Mouse (Mus musculus) lung, postnatal 4 days (tissue): ENCODE measurements around the gene Krt77.

Experiments used
- DNase-seq, 2 experiments: peaks; one replicate each; pipeline ENCODE4 v3.0.0; 2021

Gene Krt77

DNA sequence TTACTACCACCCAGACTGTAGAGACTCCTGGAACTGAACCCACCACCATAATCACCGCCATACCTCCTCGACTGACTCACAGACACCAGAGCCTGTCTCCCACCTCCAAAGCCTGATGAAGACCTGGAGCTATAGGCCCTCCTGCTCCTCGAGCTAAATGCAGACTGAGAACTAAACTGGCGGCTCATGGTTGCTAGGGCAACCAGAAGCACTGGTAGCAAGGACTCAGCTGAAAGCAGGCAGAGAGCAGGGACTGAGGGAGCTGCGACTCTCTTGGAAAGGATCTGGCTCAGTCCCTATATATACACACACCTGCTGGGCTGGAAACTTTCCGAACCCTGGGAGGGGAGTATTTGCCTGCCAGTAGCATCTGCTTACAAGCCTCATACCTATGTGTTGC lies at the start of gene Krt77:
Gene Krt77, minus strand, starts transcription at position 275 of the 400 bp plus-strand sequence.
- no peak for DNase-seq

GRCm38 (mm10) chr15:101916072-101916471 lies 46.6 kb upstream of the Krt77 start:
- DNase-seq: no peak

DNA sequence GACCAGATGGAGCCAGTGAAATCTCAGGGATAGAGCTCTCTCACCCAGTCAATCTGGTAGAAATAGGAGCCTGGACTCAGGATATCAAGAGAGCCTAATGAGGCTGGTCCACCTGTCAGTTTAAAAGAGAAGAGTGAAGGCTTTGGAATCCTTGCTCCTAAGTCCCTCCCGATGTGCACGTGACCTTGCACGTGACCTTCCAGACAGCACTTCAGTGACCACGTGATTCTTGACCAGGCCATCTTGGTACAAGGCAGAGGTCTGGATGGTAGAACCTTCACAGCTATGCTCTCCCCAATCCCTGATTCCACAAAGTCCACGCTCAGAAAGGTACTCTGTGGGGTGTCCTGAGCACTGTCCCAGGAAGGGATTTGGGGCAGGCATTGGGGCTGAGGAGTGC lies 35.3 kb upstream of the Krt77 start:
- DNase-seq: no peak

DNA sequence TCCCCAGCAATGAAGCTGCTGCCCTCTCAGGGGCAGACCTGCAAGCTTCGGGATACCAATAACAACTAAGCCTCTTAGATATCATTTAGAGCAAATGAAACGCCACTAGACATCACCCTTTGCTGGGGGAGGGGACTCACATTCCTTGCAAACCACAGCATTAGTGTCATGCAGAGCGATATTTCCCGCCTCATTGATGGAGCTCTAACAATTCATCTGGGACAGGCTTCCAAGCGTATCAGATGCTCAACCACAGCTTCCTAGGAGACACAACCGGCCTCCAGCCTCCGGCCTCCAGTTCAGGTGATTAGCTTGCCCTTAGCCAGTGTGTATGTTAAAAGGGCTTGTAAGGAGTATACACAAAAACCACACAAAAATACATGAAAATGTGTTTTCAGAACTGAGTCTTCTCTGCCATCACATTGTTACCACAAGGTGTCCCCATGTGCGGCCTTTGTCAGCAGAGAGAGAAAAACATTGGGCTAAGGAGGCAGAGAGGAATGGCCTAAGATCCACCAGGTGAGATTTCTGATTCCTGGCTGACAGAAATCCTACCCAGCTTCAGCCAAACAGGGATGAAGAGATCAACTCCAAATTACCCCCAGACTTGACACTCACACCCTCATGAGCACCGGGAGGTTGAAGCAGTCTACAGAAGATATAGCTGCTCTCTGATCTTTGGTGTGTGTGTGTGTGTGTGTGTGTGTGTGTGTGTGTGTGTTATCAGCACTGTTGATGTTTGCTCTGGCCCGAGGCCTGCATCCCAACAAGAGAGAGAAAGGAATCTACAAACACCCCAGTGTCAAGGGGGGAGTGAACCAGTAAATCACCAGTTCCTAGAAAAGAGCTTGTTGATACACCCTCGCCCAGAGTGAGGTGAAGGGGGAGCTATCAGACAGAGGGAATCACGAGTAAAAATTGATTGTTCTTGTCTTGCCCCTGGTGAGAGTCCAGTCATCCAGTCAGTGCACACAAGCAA lies 33.0 kb upstream of the Krt77 start:
- DNase-seq: no peak

- no peak for DNase-seq
These were observed 25.7 kb upstream of the Krt77 start for GRCm38 (mm10) chr15:101895216-101895615.

DNA sequence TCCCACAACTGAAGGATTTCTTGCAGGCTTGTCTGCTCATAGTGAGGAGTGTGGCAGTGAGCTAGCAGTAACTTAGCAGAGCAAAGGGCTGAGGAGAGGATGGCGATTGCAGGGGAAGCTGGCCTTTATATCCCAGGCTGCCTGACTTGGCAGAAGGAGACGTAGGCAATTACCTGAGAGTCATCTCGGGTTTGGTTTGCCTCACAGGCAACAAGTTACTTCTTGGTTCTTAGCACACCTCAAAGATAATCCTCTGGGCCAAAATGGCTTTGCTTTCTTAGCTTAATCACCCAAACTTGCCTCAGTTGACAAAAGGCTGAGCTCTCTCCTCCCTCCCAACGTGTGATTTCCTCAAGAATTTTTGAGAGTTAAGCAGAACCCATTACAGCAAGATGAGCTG lies 23.3 kb upstream of the Krt77 start, which contains the start of gene Krt76:
Gene Krt76, minus strand, starts transcription at position 101 of the 400 bp plus-strand sequence.
- DNase-seq: no peak

DNA sequence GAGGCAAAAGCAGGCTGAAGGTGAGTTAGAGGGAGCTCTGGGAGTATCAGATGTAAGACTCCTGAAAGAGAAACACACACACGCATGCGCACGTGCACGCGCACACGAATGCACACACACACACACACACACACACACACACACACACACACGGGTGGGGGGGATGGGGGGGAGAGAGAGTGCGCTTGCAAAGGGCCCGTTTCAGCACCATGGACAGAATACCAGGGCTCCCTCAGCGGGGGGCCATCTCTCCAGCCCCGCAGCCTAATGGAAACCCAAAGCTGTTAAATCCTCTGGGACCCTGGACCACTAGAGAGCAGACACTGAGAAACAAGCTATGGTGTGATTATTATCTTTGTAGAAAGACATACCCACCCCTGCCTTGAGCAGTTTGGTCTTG lies 10.3 kb upstream of the Krt77 start:
- no peak for DNase-seq

DNA sequence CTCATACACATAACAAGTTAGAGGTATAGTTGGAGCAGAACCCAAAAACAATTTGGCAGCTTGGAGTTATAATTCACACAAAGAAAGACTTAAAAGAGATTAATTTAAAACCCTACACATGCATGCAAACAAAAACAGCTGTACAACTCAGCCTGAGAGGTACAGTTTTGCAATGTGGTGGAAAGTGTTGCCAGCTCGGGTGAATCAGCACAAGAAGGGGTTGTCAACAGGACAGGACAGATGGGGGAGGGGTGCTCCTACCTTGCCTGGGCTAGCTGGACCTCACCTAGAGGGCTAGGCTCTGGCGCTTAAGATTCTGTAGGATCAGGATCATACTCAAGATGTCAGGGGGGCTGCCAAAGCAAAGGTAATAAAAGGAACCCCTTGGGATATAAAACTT lies 8.5 kb upstream of the Krt77 start:
- no peak for DNase-seq

- no peak for DNase-seq
These were observed 4.9 kb upstream of the Krt77 start for GRCm38 (mm10) chr15:101874383-101874782.

GRCm38 (mm10) chr15:101873231-101873630 lies 3.7 kb upstream of the Krt77 start:
- no peak for DNase-seq

DNA sequence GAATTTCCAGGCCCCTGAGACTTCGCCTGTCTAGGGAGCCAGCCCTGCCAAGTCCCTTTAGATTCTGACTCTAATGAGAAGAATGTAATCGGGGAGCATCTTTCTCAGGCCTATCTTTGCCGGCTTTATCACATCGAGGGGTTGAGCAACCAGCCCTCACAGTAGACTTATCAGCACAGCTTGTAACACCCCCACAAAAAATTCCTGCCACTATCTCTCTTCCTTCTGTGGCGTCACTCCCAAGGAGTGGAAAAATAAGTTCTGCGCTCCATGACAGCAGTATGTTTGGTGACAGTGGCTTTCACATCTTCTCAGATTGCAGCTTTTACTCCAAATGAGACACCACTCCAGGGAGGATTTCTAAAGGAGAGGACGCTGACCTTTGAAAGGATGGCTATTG lies 2.8 kb downstream of the Krt77 start:
- DNase-seq: no peak

DNA sequence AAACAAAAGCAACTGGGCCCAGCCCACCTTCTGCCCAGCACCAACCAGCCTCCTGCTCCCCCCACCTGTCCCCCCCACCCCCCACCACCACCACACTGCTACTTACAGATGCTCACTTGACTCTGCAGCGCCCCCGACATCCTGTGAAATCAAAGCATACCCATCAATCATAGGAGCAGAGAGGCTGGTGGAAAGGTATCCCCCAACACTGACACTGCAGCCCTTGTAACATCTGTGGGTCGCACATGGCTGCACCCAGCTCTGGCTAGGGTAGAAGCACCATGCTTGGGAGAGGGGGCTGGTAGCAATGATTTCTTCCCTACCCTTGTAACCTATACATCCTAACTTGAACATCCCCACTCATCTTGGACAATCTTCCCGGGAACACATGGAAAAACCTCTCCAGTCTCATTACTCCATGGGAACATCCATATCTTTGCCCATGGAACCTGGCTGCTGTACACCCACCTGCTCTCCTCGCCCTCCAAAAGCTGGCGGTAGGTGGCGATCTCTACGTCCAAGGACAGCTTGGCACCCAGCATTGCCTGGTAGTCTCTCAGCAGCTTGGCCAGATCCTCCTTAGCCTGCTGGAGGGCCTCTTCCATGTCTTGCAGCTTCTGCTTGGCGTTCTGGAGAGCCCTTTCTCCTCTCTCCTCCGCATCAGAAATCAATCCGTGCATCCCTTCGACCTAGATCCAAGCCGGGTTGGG lies 8.9 kb downstream of the Krt77 start:
- peak in 1 of 2 experiments; percentile 12 for DNase-seq

GRCm38 (mm10) chr15:101859735-101860170 lies 9.8 kb downstream of the Krt77 start:
- DNase-seq: peak; percentile 40 to 55

DNA sequence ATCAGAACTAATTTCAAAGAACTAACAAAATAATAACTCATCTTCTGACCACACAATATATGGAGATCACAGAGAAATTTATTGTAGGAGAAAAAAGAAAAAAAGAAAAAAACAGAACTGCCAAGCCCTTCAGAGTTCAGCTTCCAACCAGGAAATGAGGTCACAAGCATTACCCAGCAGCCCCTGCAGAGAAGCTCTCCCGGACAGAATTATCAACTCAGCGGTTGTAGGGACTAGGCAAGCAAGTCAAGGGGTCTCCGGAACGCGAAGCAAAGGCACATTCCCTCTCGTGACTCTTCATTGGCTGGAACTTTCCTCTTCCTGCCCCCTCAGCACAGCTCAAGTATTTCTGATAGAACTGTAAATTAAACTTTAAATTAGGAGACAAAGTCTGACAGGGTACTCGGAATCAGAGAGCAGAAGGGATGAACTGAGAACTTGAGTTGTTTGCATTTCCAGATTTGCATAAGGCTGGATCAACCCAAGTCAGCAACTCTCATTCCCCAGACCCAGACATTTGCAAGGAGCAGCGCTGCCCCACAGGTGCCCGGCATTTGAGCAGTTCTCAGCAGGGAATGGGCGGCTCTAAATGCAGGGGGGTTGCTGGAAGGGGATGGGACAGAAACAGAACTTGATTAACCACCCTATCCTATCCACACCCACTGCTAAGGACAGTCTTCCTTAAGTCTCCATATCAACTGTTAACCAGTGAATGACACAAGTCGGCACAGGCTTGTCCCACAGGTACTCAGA lies 10.7 kb downstream of the Krt77 start:
- DNase-seq: no peak

DNA sequence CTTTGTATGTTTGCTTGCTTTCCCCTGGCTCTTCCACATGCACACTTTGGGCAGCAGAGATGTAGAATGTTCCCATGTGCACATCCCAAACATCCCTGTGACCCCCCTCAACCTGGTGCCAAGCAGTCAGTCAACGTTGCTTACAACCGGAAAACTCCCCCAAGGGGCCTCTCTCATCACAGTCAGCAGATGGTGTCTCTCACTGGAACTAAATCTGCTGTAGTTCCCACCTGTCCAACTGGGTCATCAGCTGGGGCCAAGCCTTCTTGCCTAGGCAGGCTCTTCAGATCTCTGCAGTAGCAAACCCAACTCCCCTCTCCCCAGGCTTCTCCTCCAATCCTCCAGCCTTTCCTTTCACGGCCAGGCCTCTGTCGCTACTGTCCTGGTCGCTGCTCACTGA lies 12.8 kb downstream of the Krt77 start:
- DNase-seq: no peak

GRCm38 (mm10) chr15:101855732-101856131 lies 13.8 kb downstream of the Krt77 start:
- DNase-seq: no peak

- no peak for DNase-seq
These were observed 15.2 kb downstream of the Krt77 start for GRCm38 (mm10) chr15:101854294-101854693.

- no peak for DNase-seq
These were observed 16.9 kb downstream of the Krt77 start for GRCm38 (mm10) chr15:101852571-101852970.

DNA sequence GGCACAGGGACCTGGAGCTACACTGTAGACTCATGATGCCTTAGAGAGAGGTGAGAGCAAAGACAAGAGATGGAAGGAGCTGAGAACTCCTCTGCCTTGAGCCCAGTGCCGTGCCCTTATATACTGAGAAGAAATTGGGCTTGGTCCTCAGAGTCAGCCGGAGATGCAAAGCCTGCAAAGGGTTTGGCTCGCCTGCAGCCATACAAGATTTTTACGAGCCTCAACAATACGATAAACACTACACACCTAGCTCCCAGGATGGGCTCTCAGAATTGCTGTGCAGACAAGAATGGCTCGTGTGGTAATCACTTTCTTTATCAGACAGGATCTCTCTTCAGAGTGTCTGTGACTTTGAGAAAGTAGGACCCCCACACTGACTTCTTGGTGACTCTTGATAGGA lies 18.8 kb downstream of the Krt77 start, which contains the start of gene Krt1:
Gene Krt1, minus strand, starts transcription at position 101 of the 400 bp plus-strand sequence.
- no peak for DNase-seq

- peak; percentile 44 to 48 for DNase-seq
These were observed 23.5 kb downstream of the Krt77 start for GRCm38 (mm10) chr15:101845971-101846403.

DNA sequence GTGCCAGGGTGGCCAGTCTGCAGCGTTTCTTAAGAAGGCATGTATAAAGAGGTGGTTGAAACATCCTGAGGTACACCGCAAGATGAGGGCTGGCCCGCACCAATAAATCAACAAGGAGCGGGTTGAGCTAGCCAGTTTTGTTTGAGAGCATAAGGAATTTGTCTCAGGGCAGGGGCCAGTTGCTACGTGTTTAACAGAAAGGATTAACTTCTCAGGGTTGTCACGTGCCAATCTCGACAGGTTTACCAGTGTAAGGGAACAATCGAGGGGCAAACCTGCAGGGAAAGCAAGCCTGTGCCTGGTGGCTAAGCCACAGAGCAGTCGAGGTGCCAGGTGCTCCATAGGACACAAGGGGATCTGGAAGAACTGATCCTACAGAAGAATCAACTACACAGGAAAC lies 26.3 kb downstream of the Krt77 start:
- DNase-seq: no peak

GRCm38 (mm10) chr15:101834784-101835328 lies 34.6 kb downstream of the Krt77 start:
- DNase-seq: no peak

DNA sequence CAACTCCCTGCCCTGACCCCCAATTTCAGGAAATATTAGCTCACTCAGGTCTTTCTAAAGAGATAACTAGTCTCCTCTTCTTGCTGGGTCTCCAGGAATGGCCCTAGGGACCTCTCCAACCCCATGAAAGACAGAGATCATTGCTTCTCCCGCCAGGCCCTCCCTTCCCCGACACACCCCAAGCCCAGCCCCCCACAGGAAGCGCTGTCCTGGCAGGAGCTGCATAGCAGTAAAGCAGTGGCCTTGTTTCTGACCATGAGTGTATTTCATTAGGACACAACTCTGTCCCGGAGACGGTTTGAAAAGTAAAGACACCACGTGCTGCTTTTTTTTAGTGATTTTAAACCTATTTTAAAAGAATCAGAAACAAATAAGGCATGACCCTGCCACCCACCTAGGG lies 36.4 kb downstream of the Krt77 start:
- DNase-seq: no peak
